Mouse (Mus musculus) cerebral cortex, adult 2 months (tissue): Measurements from ENCODE around the gene Fads6.

Experiments
- WGBS: fragments of 180-500 bp; shearing (Covaris S2); methylation state at CpG from one replicate; pipeline ENCODE4 v1.1.7; 2018; 5-methylcytosine and 5-hydroxymethylcytosine counted together

Fads6 gene

DNA sequence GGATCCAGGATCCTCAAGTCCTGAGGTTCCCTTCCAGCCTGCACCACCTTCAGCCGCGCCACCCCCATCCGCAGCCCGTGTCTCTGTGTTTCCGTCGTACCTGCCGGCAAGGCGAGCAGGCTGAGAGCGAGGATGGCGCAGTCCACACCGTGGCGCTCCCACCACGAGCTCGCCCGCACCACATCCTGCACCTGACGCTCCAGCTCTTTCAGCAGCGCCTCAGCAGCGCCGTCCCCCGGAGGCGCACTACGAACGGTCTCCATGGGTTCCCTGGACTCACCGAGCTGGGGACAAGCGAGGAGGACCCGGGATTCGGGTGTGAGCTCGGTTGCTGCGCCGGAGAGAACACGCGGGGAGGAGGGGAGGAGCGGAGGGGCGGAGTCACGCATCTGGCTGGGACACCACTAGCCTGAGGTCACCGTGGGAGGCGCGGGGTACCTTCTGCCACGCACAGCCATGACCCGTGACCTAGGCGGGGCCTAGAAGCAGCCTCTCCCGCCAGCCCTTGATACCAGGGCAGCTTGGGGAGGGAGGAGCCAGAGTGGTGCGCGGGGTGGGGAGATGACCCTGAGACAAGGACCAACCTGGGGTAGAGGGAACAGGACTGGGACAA is at the start of gene Fads6:
Gene Fads6, minus strand, starts transcription at position 450 of the 613 bp plus-strand sequence.
- WGBS: 2% methylated on average over 44 of the region's 44 CpGs

- 49% methylated on average over 7 of the region's 7 CpGs for WGBS
These were observed 48.1 kb upstream of the Fads6 start for GRCm38 (mm10) chr11:115345515-115345914.

GRCm38 (mm10) chr11:115344967-115345366 is 47.5 kb upstream of the Fads6 start:
- WGBS: 26% methylated on average over 12 of the region's 12 CpGs

GRCm38 (mm10) chr11:115341866-115342265 is 44.4 kb upstream of the Fads6 start:
- 73% methylated on average over 6 of the region's 6 CpGs for WGBS

DNA sequence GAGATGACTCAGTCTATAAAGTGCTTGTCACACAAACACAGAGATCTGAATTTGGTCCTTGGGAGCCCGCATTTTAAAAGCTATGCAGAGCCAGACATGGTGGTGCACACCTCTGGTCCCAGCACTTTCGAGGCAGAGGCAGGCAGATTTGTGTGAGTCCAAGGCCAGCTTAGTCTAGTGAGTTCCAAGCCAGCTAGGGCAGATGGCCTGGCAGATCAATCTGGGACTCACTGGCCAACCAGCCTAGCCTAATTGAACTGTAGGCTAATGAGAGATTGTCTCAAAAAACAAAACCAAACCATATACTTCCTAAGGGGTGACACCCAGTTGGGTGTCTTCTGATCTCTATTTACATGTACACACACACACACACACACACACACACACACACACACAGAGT is 43.8 kb upstream of the Fads6 start:
- 33% methylated on average over 2 of the region's 2 CpGs for WGBS

- WGBS: 68% methylated on average over 1 of the region's 1 CpGs
These were observed 40.4 kb upstream of the Fads6 start for GRCm38 (mm10) chr11:115337826-115338225.

GRCm38 (mm10) chr11:115337350-115337749 is 39.9 kb upstream of the Fads6 start:
- WGBS: 62% methylated on average over 3 of the region's 3 CpGs

DNA sequence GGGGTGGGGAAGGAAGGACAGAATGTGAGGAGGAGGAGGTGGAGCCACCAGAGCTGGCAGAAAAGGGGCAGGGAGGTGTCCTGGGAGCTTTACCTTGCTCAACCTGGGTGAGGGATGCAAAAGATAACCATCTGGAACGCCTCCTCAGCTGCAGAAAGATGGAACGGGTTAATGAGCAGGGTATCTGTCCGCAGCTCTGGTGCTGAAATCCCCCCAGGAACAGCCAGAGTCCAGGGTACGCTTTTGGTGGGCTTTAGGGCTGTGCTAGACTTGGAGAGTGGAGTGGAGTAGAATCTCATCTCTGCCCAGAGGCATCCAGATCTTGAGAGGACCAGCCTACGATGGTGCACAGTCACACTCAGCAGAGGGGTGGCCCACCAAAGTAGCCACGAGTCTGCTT is 38.7 kb upstream of the Fads6 start:
- WGBS: 29% methylated on average over 6 of the region's 6 CpGs

DNA sequence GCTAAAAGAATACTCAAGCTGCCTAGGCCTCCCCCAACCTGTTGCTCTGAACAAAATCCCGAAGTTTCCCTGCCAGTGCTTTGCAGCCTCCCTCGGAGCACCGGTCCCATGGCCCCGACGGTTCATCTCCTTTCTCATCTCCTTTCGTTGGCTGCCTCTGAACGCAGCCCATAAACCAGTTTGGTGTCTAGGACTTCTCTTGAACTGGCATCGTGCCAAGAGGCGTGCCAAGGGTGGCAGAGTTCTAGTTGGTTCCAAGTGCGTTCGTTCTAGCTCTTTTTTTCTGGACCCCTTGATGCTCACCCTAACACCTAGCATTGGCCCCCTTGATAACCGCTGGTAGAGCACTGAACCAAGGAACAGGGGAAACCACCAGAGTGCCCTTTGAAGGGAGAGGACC is 37.8 kb upstream of the Fads6 start:
- WGBS: 31% methylated on average over 12 of the region's 12 CpGs

- WGBS: 4% methylated on average over 29 of the region's 29 CpGs
These were observed 37.1 kb upstream of the Fads6 start, which contains the start of gene Otop3 for GRCm38 (mm10) chr11:115334531-115334930. TSS of gene Otop3 (plus strand) at chr11:115334731.

- WGBS: 76% methylated on average over 15 of the region's 15 CpGs
These were observed 31.9 kb upstream of the Fads6 start for GRCm38 (mm10) chr11:115329339-115329738.

DNA sequence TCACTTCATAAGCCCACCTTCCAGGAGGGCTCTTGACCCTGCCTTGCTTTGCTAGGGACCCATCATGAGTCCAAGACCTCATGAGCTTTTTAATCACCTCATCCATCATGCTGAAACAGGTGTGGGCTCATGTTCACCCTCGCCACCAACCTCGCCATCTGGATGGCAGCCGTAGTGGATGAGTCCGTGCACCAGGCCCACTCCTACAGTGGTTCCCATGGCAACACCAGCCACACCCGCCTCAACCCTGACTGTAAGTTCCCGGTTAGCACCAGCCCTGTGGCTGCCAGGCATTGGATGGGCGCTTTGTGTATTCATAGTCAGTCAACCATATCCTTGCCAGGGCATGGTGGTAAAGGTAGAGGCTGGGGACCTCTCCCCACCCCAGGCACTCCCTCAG is 29.3 kb upstream of the Fads6 start:
- WGBS: 51% methylated on average over 7 of the region's 7 CpGs

GRCm38 (mm10) chr11:115323354-115323753 is 25.9 kb upstream of the Fads6 start:
- 15% methylated on average over 32 of the region's 32 CpGs for WGBS

- 3% methylated on average over 35 of the region's 35 CpGs for WGBS
These were observed 24.6 kb upstream of the Fads6 start, which contains the start of gene Ush1g for GRCm38 (mm10) chr11:115321906-115322693. TSS of gene Ush1g (minus strand) at chr11:115322041.

DNA sequence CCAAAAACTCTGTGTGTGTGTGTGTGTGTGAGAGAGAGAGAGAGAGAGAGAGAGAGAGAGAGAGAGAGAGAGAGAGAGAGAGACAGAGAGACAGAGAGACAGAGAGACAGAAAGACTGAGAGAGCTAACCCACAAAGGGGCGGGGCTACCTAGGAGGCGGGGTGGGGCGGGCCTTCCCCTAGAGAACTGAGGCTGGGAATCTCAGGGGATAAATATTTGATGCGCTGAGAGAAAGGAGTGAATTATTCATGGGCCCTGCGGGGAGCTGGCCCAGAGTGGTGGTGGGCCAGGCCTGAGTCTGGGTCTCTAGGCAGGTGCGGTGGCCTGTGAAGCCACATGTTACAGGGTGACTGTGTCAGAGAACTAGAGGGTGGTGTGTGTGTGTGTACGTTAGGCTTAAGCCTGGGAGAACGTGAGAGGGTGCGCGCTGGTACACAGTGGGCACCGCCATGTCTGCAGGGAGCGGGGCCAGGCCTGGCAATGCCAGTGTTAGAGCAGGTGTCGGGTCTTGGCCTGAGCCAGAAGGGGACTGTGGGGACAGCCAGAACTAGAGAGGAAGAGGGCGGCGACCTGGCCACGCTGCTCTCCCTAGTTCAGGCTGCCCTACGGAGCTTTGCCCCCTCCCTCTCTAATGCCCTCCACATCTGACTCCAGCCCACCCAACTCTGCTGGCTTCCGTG is 22.4 kb upstream of the Fads6 start:
- WGBS: 38% methylated on average over 18 of the region's 18 CpGs

DNA sequence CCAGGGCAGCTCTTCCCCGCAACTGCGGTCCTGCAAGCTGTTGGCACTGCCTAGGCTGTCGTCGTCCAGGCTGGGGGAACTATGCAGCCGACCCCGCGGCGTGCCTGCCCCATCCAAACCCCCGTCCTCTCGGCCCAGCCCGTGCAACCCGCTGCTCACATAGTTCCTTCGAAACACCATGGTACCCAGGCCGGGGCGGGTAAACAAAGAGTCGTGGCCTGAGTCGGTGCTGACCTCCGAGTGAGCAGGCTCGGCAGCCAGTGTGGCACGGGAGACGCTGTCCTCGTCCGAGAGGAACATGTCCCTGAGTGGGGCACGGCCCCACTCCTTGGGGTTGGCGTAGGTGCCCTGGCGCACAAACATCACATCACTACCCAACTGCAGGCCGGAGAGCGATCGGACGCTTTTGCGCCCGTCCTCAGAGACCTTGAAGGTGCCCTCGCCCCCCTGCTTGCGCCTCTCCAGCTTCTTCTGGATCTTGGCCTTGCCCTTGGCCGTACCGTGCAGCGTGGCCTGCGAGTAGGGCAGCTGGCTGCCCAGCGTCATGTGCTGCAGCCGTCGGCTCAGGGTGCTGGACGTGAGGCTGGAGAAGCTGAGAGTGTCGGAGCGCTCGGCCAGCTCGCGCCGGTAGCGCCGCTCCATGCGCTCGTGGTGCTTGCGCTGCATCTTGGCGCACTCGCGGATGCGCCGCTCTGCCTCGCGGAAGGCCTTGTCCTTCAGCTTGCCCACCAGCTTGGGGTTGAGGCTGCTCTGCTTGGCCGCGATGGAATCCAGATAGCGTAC is 21.0 kb upstream of the Fads6 start:
- 14% methylated on average over 63 of the region's 63 CpGs for WGBS

GRCm38 (mm10) chr11:115317204-115317603 is 19.7 kb upstream of the Fads6 start:
- whole genome bisulfite sequencing: 76% methylated on average over 7 of the region's 7 CpGs

DNA sequence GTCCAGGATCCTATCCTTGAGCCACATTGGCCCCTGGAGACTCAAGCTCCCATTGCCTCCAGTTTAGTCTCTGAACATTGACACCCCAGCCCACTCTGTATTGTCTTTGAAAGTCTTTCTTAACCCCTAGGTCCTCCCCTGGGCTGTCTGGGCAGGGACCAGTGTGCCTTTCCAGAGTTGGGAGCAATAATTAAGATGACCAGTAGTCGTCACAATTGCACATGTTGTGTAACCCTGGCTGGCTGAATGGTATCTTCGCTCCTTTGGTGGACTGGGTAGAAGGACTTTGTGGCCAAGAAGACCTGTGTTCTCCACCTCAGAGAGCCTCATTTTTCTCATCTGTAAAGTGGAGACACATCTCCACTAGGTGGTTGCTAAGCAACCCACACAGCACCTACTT is 16.8 kb upstream of the Fads6 start:
- 41% methylated on average over 2 of the region's 2 CpGs for WGBS

DNA sequence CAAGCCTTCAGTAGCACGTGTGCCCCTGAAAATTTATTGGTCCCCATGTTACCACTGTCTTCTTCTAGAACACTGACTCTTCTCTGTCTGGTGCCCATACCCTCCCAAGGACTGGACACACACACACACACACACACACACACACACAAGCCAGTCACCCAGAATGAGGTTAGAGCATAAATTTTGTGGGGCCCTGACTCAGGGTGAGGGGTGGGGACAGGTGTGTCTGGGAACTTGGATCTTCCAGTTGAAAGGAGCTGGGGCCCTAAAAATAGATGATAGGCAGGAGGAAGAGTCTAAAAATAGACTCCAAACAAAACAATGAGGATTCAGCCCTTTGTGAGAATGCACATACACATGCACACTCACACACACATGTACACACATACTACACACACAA is 11.3 kb upstream of the Fads6 start:
- WGBS: 84% methylated on average over 1 of the region's 1 CpGs

DNA sequence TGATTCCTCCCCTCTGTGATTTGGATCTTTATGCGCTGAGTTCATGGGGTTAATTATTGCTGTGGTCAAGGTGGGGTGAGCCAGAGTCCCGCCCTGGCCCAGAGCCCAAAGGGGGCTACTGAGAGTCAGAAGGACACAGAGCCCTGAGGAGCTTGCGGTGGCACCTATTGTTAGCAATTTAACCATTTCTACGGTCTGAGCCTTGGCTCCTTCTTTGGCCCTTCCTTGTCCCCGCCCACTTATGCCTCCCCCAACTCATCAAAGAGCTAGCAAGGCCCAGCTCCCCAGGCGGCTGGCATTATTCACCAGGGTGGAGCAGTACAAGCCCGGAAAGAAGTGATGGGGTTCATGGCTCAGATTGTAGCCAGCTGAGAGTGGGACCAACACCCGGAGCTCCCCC is 9.4 kb upstream of the Fads6 start, which contains the start of gene Otop2:
Gene Otop2, plus strand, starts transcription at position 301 of the 400 bp plus-strand sequence.
- WGBS: 59% methylated on average over 8 of the region's 8 CpGs

DNA sequence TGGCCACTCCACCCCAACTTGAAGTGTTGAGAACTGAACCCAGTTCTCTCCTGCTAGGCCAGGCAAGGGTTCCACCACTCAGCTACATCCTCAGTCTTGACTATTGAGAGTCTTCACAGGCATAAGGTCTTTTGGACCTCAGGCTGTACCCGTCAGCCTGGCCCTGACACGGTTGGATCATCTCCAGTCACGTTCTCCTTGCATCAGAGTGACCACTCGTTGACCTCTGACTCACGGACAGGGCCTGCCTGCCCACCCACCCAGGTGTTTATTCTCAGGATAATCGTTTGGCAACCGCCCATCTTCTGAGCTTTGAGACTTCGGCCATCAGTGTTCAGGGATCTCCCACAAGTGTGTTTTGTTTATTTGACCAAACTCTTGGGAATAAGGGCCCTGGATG is 5.7 kb upstream of the Fads6 start:
- WGBS: 76% methylated on average over 8 of the region's 8 CpGs

- WGBS: 93% methylated on average over 2 of the region's 2 CpGs
These were observed 3.9 kb upstream of the Fads6 start for GRCm38 (mm10) chr11:115301351-115301750.
